Comparison of ENCODE assay signal across 9 mouse cellular contexts in genomic region chr11:96003969-96004792, GRCm38 (mm10). TPM values are rescaled to one million over a fixed set of nuclear protein-coding genes. Genes with fewer than 3 reads are reported as not detected.
A peak's percentile ranks its signal among the peaks of the same experiment; 100 is the strongest.
DNase-seq lines count a peak whose midpoint lies in the region; ATAC-seq and TF ChIP-seq lines count a peak whose summit lies in the region.
"Had no signal": no experiment of that assay in that cellular context is flagged by ENCODE, and none has a peak within 500 bp of the region (broad histone marks: within the 10 kb centered on the region; RNA-seq: fewer than 3 reads in every experiment).

No protein-coding gene starts in this region.

- TF ChIP-seq POLR2A in lung, adult 2 months (IDR thresholded peaks at IDR 0.05; ENCODE audit: borderline replicate concordance, extremely low read depth, low read depth, low read length): no peak

- no peak overlapping the region for H3K27ac ChIP-seq in brown adipose tissue, adult 24 weeks (replicated peaks; ENCODE audit: low read depth, low read length)
- peak overlapping the region; percentile 95 for H3K27ac ChIP-seq in hindbrain, embryonic 13.5 days
- H3K27ac ChIP-seq in midbrain, embryonic 15.5 days: peak overlapping the region; percentile 88
- no peak overlapping the region for H3K27ac ChIP-seq in left cerebral cortex, adult 2 months

- no peak for ATAC-seq in hindbrain, embryonic 13.5 days (ENCODE audit: low FRiP score)
- ATAC-seq in midbrain, embryonic 15.5 days (replicated peaks): no peak

- peak overlapping the region; percentile 16; the same call in 1 of the 2 replicates for H3K4me3 ChIP-seq in brown adipose tissue, adult 24 weeks (ENCODE audit: insufficient read depth, low read depth, low read length)
- peak overlapping the region; percentile 78 for H3K4me3 ChIP-seq in hindbrain, embryonic 13.5 days
- peak overlapping the region; percentile 54 for H3K4me3 ChIP-seq in midbrain, embryonic 15.5 days
- H3K4me3 ChIP-seq in left cerebral cortex, adult 2 months: no peak overlapping the region
- no peak overlapping the region for H3K4me3 ChIP-seq in lung, adult 2 months (replicated peaks; ENCODE audit: extremely low read depth, low read depth, low read length)

- no peak for TF ChIP-seq CTCF in left cerebral cortex, adult 2 months (IDR thresholded peaks at IDR 0.05)
- TF ChIP-seq CTCF in lung, adult 2 months (IDR thresholded peaks at IDR 0.05; ENCODE audit: insufficient read depth, low read length): no peak

- peak; percentile 23 for DNase-seq in kidney, adult 18-20 months
- DNase-seq in kidney, postnatal 36 days: no peak
- DNase-seq in left cerebral cortex, adult 2 months (ENCODE audit: extremely low spot score in 1 of 2, low spot score in 2 of 2): no peak
- no peak for DNase-seq in right cerebral cortex, adult 18-20 months
- no peak for DNase-seq in lung, adult 2 months

- H3K4me2 ChIP-seq in hindbrain, embryonic 13.5 days: peak overlapping the region; percentile 77
- peak overlapping the region; percentile 80 for H3K4me2 ChIP-seq in midbrain, embryonic 15.5 days

- no peaks in the 10 kb centered on the region for H3K27me3 ChIP-seq in hindbrain, embryonic 13.5 days
- no peaks in the 10 kb centered on the region for H3K27me3 ChIP-seq in midbrain, embryonic 15.5 days (replicated peaks)

- H3K9ac ChIP-seq in hindbrain, embryonic 13.5 days: peak overlapping the region; percentile 88
- H3K9ac ChIP-seq in midbrain, embryonic 15.5 days: peak overlapping the region; percentile 68

- no peaks in the 10 kb centered on the region for H3K9me3 ChIP-seq in hindbrain, embryonic 13.5 days
- H3K9me3 ChIP-seq in midbrain, embryonic 15.5 days: no peaks in the 10 kb centered on the region

- H3K4me1 ChIP-seq in brown adipose tissue, adult 24 weeks (ENCODE audit: control insufficient read depth, insufficient read depth, insufficient read length, low read length): no peaks in the 10 kb centered on the region
- H3K4me1 ChIP-seq in hindbrain, embryonic 13.5 days (replicated peaks): peaks cover 27% of the 10 kb centered on the region
- peaks cover 38% of the 10 kb centered on the region for H3K4me1 ChIP-seq in midbrain, embryonic 15.5 days
- H3K4me1 ChIP-seq in lung, adult 2 months (ENCODE audit: control insufficient read depth, insufficient read depth, low read length): peaks cover 2% of the 10 kb centered on the region; the same call in 1 of the 2 replicates

- H3K36me3 ChIP-seq in hindbrain, embryonic 13.5 days: no peaks in the 10 kb centered on the region
- H3K36me3 ChIP-seq in midbrain, embryonic 15.5 days (replicated peaks): no peaks in the 10 kb centered on the region

- under 1% methylated on average over 32 of the region's 32 CpGs for WGBS in hindbrain, embryonic 13.5 days
- 1% methylated on average over 28 of the region's 32 CpGs for WGBS in midbrain, embryonic 15.5 days
- 13% methylated on average over 32 of the region's 32 CpGs for WGBS in lung, adult 2 months

- intact Hi-C loops in left cerebral cortex, adult 2 months (cut with DNase I): loop anchor here (5.0 to 10.0 kb wide), 3 partner anchors 87 to 859 kb away; partner anchors contain the start of genes Dlx4 and Hoxb4

RNA-seq across cellular contexts. Expression of gene Igf2bp1, which starts 1.6 kb away (rescaled TPM):
- polyA plus RNA-seq in brown adipose tissue, adult 24 weeks (2012; ENCODE audit: insufficient read depth, insufficient read length, missing spikeins): not detected in 2 replicates
- 22.8 and 23.1 TPM in 2 replicates for polyA plus RNA-seq in hindbrain, embryonic 13.5 days (2015; fragmentation: Nextera tagmentation; extraction: Ambion mirVana)
- 14.6 and 15.7 TPM in 2 replicates for polyA plus RNA-seq in midbrain, embryonic 15.5 days (2015; fragmentation: Nextera tagmentation; extraction: Ambion mirVana)
- total RNA-seq in left cerebral cortex, adult 2 months (2021): under 1 TPM; 0.23 to 0.45 TPM
- polyA plus RNA-seq in lung, adult 2 months (2012; rRNA removed): 1.4 and 1.6 TPM in 2 replicates
- polyA plus RNA-seq: large intestine, adult 2 months had no signal

RNA-seq across cellular contexts. Expression of gene Gip, which starts 20.2 kb away (rescaled TPM):
- not detected in 2 replicates for polyA plus RNA-seq in brown adipose tissue, adult 24 weeks (2012; ENCODE audit: insufficient read depth, insufficient read length, missing spikeins)
- polyA plus RNA-seq in hindbrain, embryonic 13.5 days (2015; fragmentation: Nextera tagmentation; extraction: Ambion mirVana): not detected in 2 replicates
- not detected in 2 replicates for polyA plus RNA-seq in midbrain, embryonic 15.5 days (2015; fragmentation: Nextera tagmentation; extraction: Ambion mirVana)
- not detected for total RNA-seq in left cerebral cortex, adult 2 months (2021)
- polyA plus RNA-seq in lung, adult 2 months (2012; rRNA removed): not detected in 2 replicates

RNA-seq across cellular contexts. Expression of gene Snf8, which starts 30.5 kb away (rescaled TPM):
- 61.6 and 90.5 TPM in 2 replicates for polyA plus RNA-seq in brown adipose tissue, adult 24 weeks (2012; ENCODE audit: insufficient read depth, insufficient read length, missing spikeins)
- polyA plus RNA-seq in hindbrain, embryonic 13.5 days (2015; fragmentation: Nextera tagmentation; extraction: Ambion mirVana): 138 and 141 TPM in 2 replicates
- 137 TPM in 2 replicates for polyA plus RNA-seq in midbrain, embryonic 15.5 days (2015; fragmentation: Nextera tagmentation; extraction: Ambion mirVana)
- total RNA-seq in left cerebral cortex, adult 2 months (2021): 100 to 1,000 TPM; 102 to 103 TPM
- 18.1 and 24.1 TPM in 2 replicates for polyA plus RNA-seq in lung, adult 2 months (2012; rRNA removed)

Comparison
In these comparisons a context has a peak if more than half of its experiments do, and no peak if none do; other contexts are left out.
1. H3K27ac ChIP-seq: peak in hindbrain, embryonic 13.5 days (single experiment) and midbrain, embryonic 15.5 days (single experiment); none in brown adipose tissue, adult 24 weeks (single experiment) and left cerebral cortex, adult 2 months (single experiment).
2. H3K4me3 ChIP-seq: peak in brown adipose tissue, adult 24 weeks (single experiment), hindbrain, embryonic 13.5 days (single experiment) and midbrain, embryonic 15.5 days (single experiment); none in left cerebral cortex, adult 2 months (single experiment) and lung, adult 2 months (single experiment).